Mouse (Mus musculus): ENCODE data around the gene Pth2. TPM values are rescaled to one million over a fixed set of nuclear protein-coding genes. Genes with fewer than 3 reads are reported as not detected.

Pth2 gene
- total RNA-seq, 2 experiments from 2014 or later = not detected

- no peak for ATAC-seq (replicated peaks; ENCODE audit: low FRiP score, poor library complexity, severe bottlenecking)
Observed at GRCm38 (mm10) chr7:45224826-45225225, 44.0 kb downstream of the Pth2 start.

GRCm38 (mm10) chr7:45226421-45226820 lies 45.6 kb downstream of the Pth2 start:
- ATAC-seq (replicated peaks; ENCODE audit: low FRiP score, poor library complexity, severe bottlenecking) = no peak

- ATAC-seq (replicated peaks; ENCODE audit: low FRiP score, poor library complexity, severe bottlenecking) = no peak
Observed at GRCm38 (mm10) chr7:45228548-45228947, 47.8 kb downstream of the Pth2 start.

- no peak for ATAC-seq (replicated peaks; ENCODE audit: low FRiP score, poor library complexity, severe bottlenecking)
Observed at GRCm38 (mm10) chr7:45229046-45229445, 48.3 kb downstream of the Pth2 start.

- no peak for ATAC-seq (replicated peaks; ENCODE audit: low FRiP score, poor library complexity, severe bottlenecking)
Observed at GRCm38 (mm10) chr7:45229459-45230203, 48.8 kb downstream of the Pth2 start.

GRCm38 (mm10) chr7:45231192-45231591 lies 50.4 kb downstream of the Pth2 start:
- no peak for ATAC-seq (replicated peaks; ENCODE audit: low FRiP score, poor library complexity, severe bottlenecking)

Other genes with a start within 250 kb of the Pth2 start
Only the 30 nearest of the 34 such genes appear.
- 0.19 and 1.5 TPM in 2 replicates for gene Cpt1c, start 206.1 kb upstream of the Pth2 start, total RNA-seq (2015; ENCODE audit: low replicate concordance)
- gene Cpt1c, start 206.1 kb upstream of the Pth2 start, total RNA-seq (2017; ENCODE audit: low replicate concordance) = 0.28 and 0.51 TPM in 2 replicates
- 21.7 and 73.4 TPM in 2 replicates for gene Prmt1, start 194.4 kb upstream of the Pth2 start, total RNA-seq (2015; ENCODE audit: low replicate concordance)
- gene Prmt1, start 194.4 kb upstream of the Pth2 start, total RNA-seq (2017; ENCODE audit: low replicate concordance) = 9.2 and 30.6 TPM in 2 replicates
- 15.5 and 24.2 TPM in 2 replicates for gene Irf3, start 183.3 kb upstream of the Pth2 start, total RNA-seq (2015; ENCODE audit: low replicate concordance)
- 17.0 and 34.1 TPM in 2 replicates for gene Irf3, start 183.3 kb upstream of the Pth2 start, total RNA-seq (2017; ENCODE audit: low replicate concordance)
- gene Bcl2l12, start 182.3 kb upstream of the Pth2 start, total RNA-seq (2015; ENCODE audit: low replicate concordance) = 2.9 and 9.6 TPM in 2 replicates
- 1.3 and 2.5 TPM in 2 replicates for gene Bcl2l12, start 182.3 kb upstream of the Pth2 start, total RNA-seq (2017; ENCODE audit: low replicate concordance)
- gene Scaf1, start 164.6 kb upstream of the Pth2 start, total RNA-seq (2015; ENCODE audit: low replicate concordance) = 7.9 and 10.7 TPM in 2 replicates
- gene Scaf1, start 164.6 kb upstream of the Pth2 start, total RNA-seq (2017; ENCODE audit: low replicate concordance) = 9.8 and 10.0 TPM in 2 replicates
- gene Rras, start 163.0 kb upstream of the Pth2 start, total RNA-seq (2015; ENCODE audit: low replicate concordance) = 7.5 and 10.8 TPM in 2 replicates
- 0.60 TPM in 1 of 2 replicates, not detected in the other for gene Rras, start 163.0 kb upstream of the Pth2 start, total RNA-seq (2017; ENCODE audit: low replicate concordance)
- gene Prr12, start 128.1 kb upstream of the Pth2 start, total RNA-seq (2015; ENCODE audit: low replicate concordance) = 3.3 and 6.1 TPM in 2 replicates
- gene Prr12, start 128.1 kb upstream of the Pth2 start, total RNA-seq (2017; ENCODE audit: low replicate concordance) = 0.60 and 0.70 TPM in 2 replicates
- 10.4 and 20.7 TPM in 2 replicates for gene Nosip, start 118.6 kb upstream of the Pth2 start, total RNA-seq (2015; ENCODE audit: low replicate concordance)
- 15.5 and 22.2 TPM in 2 replicates for gene Nosip, start 118.6 kb upstream of the Pth2 start, total RNA-seq (2017; ENCODE audit: low replicate concordance)
- gene Prrg2, start 118.3 kb upstream of the Pth2 start, total RNA-seq (2015; ENCODE audit: low replicate concordance) = 1.3 and 5.2 TPM in 2 replicates
- gene Prrg2, start 118.3 kb upstream of the Pth2 start, total RNA-seq (2017; ENCODE audit: low replicate concordance) = 0.34 and 7.0 TPM in 2 replicates
- gene Rcn3, start 88.8 kb upstream of the Pth2 start, total RNA-seq (2015; ENCODE audit: low replicate concordance) = 1.3 and 2.5 TPM in 2 replicates
- gene Rcn3, start 88.8 kb upstream of the Pth2 start, total RNA-seq (2017; ENCODE audit: low replicate concordance) = 6.7 and 7.5 TPM in 2 replicates
- gene Fcgrt, start 77.1 kb upstream of the Pth2 start, total RNA-seq (2015; ENCODE audit: low replicate concordance) = 2.5 and 7.3 TPM in 2 replicates
- 10.3 and 11.4 TPM in 2 replicates for gene Fcgrt, start 77.1 kb upstream of the Pth2 start, total RNA-seq (2017; ENCODE audit: low replicate concordance)
- gene Rps11, start 56.6 kb upstream of the Pth2 start, total RNA-seq (2015; ENCODE audit: low replicate concordance) = 604 and 677 TPM in 2 replicates
- 233 and 238 TPM in 2 replicates for gene Rps11, start 56.6 kb upstream of the Pth2 start, total RNA-seq (2017; ENCODE audit: low replicate concordance)
- 517 and 725 TPM in 2 replicates for gene Rpl13a, start 52.2 kb upstream of the Pth2 start, total RNA-seq (2015; ENCODE audit: low replicate concordance)
- 475 and 688 TPM in 2 replicates for gene Rpl13a, start 52.2 kb upstream of the Pth2 start, total RNA-seq (2017; ENCODE audit: low replicate concordance)
- not detected in 2 replicates for gene Gm45713, start 44.8 kb upstream of the Pth2 start, total RNA-seq (2015; ENCODE audit: low replicate concordance)
- not detected in 2 replicates for gene Gm45713, start 44.8 kb upstream of the Pth2 start, total RNA-seq (2017; ENCODE audit: low replicate concordance)
- 1.3 and 3.8 TPM in 2 replicates for gene Flt3l, start 44.6 kb upstream of the Pth2 start, total RNA-seq (2015; ENCODE audit: low replicate concordance)
- 2.6 and 3.6 TPM in 2 replicates for gene Flt3l, start 44.6 kb upstream of the Pth2 start, total RNA-seq (2017; ENCODE audit: low replicate concordance)
- 33.4 and 59.6 TPM in 2 replicates for gene Pih1d1, start 26.7 kb upstream of the Pth2 start, total RNA-seq (2015; ENCODE audit: low replicate concordance)
- 2.7 and 15.8 TPM in 2 replicates for gene Pih1d1, start 26.7 kb upstream of the Pth2 start, total RNA-seq (2017; ENCODE audit: low replicate concordance)
- 10.2 and 12.7 TPM in 2 replicates for gene Aldh16a1, start 26.4 kb upstream of the Pth2 start, total RNA-seq (2015; ENCODE audit: low replicate concordance)
- 6.3 and 10.3 TPM in 2 replicates for gene Aldh16a1, start 26.4 kb upstream of the Pth2 start, total RNA-seq (2017; ENCODE audit: low replicate concordance)
- not detected in 2 replicates for gene Slc17a7, start 17.0 kb upstream of the Pth2 start, total RNA-seq (2015; ENCODE audit: low replicate concordance)
- 0.28 TPM in 1 of 2 replicates, not detected in the other for gene Slc17a7, start 17.0 kb upstream of the Pth2 start, total RNA-seq (2017; ENCODE audit: low replicate concordance)
- gene Gfy, start 1.4 kb upstream of the Pth2 start, total RNA-seq (2015; ENCODE audit: low replicate concordance) = not detected in 2 replicates
- gene Gfy, start 1.4 kb upstream of the Pth2 start, total RNA-seq (2017; ENCODE audit: low replicate concordance) = not detected in 2 replicates
- gene Ccdc155, start 23.9 kb downstream of the Pth2 start, total RNA-seq (2015; ENCODE audit: low replicate concordance) = not detected in 2 replicates
- gene Ccdc155, start 23.9 kb downstream of the Pth2 start, total RNA-seq (2017; ENCODE audit: low replicate concordance) = not detected in 2 replicates
- 6.3 and 20.8 TPM in 2 replicates for gene Dkkl1, start 31.2 kb downstream of the Pth2 start, total RNA-seq (2015; ENCODE audit: low replicate concordance)
- 0.56 TPM in 1 of 2 replicates, not detected in the other for gene Dkkl1, start 31.2 kb downstream of the Pth2 start, total RNA-seq (2017; ENCODE audit: low replicate concordance)
- gene Tead2, start 34.8 kb downstream of the Pth2 start, total RNA-seq (2015; ENCODE audit: low replicate concordance) = not detected in 2 replicates
- 0.42 and 0.51 TPM in 2 replicates for gene Tead2, start 34.8 kb downstream of the Pth2 start, total RNA-seq (2017; ENCODE audit: low replicate concordance)
- gene Cd37, start 58.1 kb downstream of the Pth2 start, total RNA-seq (2015; ENCODE audit: low replicate concordance) = 38.9 and 50.1 TPM in 2 replicates
- gene Cd37, start 58.1 kb downstream of the Pth2 start, total RNA-seq (2017; ENCODE audit: low replicate concordance) = 18.7 and 20.7 TPM in 2 replicates
- gene Slc6a16, start 60.1 kb downstream of the Pth2 start, total RNA-seq (2015; ENCODE audit: low replicate concordance) = not detected in 2 replicates
- not detected in 2 replicates for gene Slc6a16, start 60.1 kb downstream of the Pth2 start, total RNA-seq (2017; ENCODE audit: low replicate concordance)
- gene Slc6a21, start 96.5 kb downstream of the Pth2 start, total RNA-seq (2015; ENCODE audit: low replicate concordance) = not detected in 2 replicates
- not detected in 2 replicates for gene Slc6a21, start 96.5 kb downstream of the Pth2 start, total RNA-seq (2017; ENCODE audit: low replicate concordance)
- gene Trpm4, start 152.8 kb downstream of the Pth2 start, total RNA-seq (2015; ENCODE audit: low replicate concordance) = 0.42 TPM in 1 of 2 replicates, not detected in the other
- not detected in 2 replicates for gene Trpm4, start 152.8 kb downstream of the Pth2 start, total RNA-seq (2017; ENCODE audit: low replicate concordance)
- gene Hrc, start 154.3 kb downstream of the Pth2 start, total RNA-seq (2015; ENCODE audit: low replicate concordance) = not detected in 2 replicates
- not detected in 2 replicates for gene Hrc, start 154.3 kb downstream of the Pth2 start, total RNA-seq (2017; ENCODE audit: low replicate concordance)
- gene Ppfia3, start 186.0 kb downstream of the Pth2 start, total RNA-seq (2015; ENCODE audit: low replicate concordance) = 1.9 TPM in 1 of 2 replicates, not detected in the other
- gene Ppfia3, start 186.0 kb downstream of the Pth2 start, total RNA-seq (2017; ENCODE audit: low replicate concordance) = 0.26 TPM in 1 of 2 replicates, not detected in the other
- gene Lin7b, start 189.6 kb downstream of the Pth2 start, total RNA-seq (2015; ENCODE audit: low replicate concordance) = 1.5 TPM in 1 of 2 replicates, not detected in the other
- 5.4 TPM in 1 of 2 replicates, not detected in the other for gene Lin7b, start 189.6 kb downstream of the Pth2 start, total RNA-seq (2017; ENCODE audit: low replicate concordance)
- gene Snrnp70, start 214.7 kb downstream of the Pth2 start, total RNA-seq (2015; ENCODE audit: low replicate concordance) = 50.5 and 70.2 TPM in 2 replicates
- 169 and 259 TPM in 2 replicates for gene Snrnp70, start 214.7 kb downstream of the Pth2 start, total RNA-seq (2017; ENCODE audit: low replicate concordance)